Mouse (Mus musculus) c-Kit-negative CD71-positive TER-119-positive erythroid progenitor cells, embryonic 14.5 days (primary cell): ENCODE measurements around the gene Rnaset2b.
"Not testable (repeated sequence)": the region's sequence is repeated elsewhere in the genome, so short reads cannot be mapped to it uniquely, and the experiment has no call there.

Source experiments
- DNase-seq: peaks from one replicate; pipeline ENCODE4 v3.0.0-alpha.2; 2013; ENCODE audit warnings: low read depth, low spot score

The Rnaset2b gene

DNA sequence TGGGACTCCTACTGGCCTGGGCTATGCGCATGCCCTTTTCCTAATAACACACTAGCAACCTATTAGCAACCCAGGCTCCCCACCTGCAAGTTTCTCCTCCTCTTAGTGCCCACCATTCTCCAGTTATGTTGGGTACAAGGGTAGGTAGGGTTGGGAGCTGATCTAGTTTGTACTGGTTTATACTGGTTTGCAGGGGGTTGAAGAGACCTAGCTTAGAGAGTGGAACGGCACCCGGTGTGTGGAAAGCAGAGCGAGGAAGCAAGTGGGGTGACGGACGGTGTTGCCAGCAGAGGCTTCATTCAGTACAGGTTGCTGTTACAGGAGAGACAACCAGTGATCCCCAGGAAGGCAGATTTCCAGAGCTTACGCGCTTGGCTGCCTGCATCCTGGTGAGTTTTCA is at the start of gene Rnaset2b:
Rnaset2b (plus strand) TSS at position 301 of the 400 bp plus-strand sequence.
- DNase-seq: not testable (repeated sequence)

DNA sequence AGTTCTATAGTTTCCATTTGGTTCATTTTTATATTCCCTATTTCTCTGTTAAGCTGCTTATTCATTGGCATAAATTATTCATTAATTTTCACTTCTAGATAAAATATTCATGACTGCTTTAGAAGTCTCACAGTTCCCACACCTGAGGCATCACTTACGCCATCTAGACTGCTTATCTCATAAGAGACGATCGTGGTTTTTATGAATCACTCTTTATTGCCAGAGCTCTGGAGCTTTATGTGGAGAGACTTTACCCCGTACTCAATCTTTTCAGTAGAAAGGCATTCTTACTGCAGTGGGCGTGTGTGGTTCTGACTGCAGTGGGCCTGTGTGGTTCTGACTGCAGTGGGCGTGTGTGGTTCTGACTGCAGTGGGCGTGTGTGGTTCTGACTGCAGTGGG is 38.8 kb upstream of the Rnaset2b start:
- not testable (repeated sequence) for DNase-seq

DNA sequence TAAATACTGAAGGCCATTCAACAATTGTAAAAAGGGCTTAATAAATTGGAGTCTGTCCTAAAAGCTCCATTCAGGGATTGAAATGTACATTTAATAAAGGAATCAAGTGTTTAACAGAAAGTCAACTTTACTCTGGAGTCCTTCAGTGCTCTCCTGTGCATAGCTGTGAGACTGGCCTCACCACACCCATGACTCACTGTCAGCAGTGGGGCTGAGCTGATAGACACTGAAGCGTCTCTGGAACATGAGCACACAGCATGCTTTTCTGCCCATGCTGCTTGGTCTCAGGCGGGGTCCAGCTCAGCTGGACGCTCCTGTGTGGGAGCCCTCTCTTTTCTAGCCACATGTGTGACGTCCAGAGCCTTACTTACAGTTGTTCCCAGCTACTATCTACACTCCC is 27.9 kb upstream of the Rnaset2b start:
- not testable (repeated sequence) for DNase-seq

DNA sequence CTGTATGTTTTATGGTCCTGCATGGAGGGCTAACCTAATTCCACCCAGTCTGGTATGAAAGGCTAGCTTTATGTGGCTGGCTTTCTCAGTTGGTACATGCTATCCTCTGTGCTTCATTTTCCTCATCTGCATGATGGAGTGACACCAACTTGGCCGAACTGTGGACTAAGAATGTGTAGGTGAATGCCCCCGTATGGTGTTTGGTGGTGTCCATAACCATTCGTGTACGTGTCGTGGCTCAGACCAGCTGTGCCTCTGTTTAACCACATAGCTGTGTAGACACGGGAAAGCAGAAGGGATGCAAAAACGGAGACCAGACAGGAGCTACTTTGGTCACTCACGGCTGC is 22.8 kb upstream of the Rnaset2b start:
- DNase-seq: not testable (repeated sequence)

DNA sequence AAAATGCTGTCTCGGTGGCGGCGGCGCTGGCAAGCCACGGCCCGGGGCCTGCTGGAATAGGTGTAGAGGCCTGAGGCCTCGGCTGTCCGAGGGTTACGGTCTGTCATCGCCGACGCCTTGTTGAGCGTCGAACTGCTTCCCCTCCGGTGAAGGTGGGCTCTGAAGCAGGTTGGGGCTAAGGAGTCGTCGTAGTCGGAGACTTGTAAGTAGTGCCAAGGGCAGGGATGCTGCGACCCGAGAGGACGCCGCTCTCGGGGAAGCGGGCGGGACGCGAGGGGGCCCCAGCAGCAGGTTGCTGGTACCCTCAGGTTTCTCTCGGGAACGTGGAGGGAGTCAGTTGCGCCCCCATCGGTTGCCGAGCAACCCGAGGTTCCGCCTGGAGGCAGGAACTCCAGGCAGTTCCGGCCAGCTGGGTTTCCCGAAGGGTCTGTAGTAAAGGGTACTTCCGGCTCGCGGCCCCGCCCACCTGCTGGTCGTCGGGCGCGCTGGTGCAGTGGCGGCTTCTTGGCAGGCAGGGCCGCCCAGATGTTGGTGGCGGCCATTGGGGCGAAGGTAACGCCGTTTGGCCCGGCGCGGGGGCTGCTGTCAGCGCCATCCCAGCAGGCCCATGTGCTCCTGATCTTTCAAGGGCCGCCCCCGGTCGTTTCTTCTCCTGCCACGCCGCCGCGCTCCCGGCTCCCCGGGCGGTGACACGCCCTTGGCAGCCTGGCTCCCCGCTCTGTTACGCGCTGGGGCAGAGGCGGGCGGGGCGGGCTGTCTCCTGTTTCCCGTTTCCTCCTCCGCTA is 22.3 kb upstream of the Rnaset2b start, which contains the start of gene Rsph3b:
Rsph3b (minus strand) TSS at position 699 of the 785 bp plus-strand sequence.
- not testable (repeated sequence) for DNase-seq

DNA sequence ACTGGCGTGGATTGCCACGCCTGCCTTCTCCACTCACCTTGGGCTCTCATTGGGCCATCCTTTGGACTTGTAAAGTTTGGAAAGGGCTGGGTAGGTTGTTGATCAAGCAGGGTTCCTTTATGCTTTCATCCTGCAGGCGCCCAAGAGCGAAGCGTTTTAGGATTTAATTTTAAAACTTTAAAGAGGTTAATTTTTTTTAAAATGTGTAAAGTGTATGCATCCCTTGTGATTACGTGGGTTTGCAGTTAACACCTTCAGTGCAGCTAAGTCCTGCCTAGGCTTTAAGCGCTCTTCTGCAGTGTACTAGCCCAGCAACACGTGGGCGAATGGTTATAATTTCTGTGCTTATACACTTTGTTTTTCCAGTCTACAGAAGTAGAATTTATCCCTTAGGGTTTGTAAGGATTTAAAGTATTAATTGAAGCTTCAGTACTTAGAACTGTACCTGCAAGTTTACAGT is 21.6 kb upstream of the Rnaset2b start:
- not testable (repeated sequence) for DNase-seq

DNA sequence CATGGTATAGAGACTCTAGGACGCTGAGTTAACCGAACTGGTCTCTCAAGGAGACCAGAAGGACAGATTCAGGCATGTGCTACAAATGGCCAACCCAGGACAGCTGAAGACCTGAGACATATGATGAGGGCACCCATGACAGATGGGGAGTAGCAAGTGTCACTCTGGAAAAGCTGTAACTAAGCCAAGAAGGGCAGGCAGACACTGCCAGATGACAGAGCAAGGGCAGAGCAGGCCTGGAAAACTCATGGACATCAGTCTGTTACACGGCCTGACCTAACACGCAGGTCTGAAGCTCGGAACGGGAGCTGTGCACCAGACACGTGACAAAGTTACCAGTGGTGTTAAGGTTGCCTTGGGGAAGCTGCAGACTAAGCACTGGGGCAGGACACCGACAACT is 11.6 kb upstream of the Rnaset2b start:
- not testable (repeated sequence) for DNase-seq

DNA sequence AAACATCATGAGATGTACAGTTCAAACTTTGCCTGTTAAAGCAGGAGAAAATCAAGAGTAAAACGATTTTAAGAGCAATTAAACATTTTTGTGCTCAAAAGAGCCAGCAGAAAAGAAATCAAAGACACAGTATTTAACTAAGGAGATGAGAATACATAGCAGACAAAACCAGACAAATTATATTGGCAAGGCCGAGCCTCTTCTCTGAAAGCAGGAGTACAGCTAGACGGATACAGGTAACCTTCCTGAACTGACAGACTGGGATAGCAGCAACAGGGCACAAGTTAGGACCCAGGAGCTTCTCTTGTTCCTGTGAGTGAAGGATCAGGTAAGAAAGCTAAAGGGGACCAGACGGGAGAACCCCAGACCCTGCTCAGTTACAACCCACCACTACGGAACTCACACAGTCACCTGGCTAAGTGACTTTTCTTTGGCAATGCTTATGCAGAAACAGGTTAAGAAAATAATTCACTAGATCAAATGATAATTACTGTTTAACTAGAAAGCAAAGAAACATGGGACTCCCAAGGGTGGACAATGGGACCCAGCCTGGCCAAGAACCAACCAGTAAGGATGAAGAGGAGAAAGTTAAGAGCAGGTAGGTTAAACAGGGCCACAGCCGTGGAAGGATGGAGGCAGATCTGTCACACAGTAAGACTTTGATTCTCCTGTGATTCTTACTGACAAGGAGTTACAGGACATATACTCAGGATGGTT is 10.7 kb upstream of the Rnaset2b start:
- DNase-seq: not testable (repeated sequence)

DNA sequence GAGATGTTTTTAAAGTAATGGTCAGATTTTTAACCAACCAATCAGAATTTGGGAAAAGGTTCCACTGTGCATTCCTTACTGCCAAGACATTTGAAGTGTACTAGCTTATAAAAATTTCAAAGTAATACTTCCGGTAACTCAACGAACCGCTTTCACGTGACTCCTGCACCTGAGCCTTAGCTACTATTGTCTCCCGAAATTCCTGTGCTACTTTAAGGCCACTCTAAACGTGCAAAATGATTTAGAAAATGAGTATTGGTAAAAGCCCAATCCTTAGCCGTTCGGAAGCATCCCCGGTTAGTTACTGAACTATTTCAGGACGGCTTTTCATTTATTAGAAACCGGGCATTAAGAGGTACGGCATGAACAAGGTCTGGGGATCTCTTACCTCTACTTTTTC is 10.1 kb upstream of the Rnaset2b start:
- not testable (repeated sequence) for DNase-seq

DNA sequence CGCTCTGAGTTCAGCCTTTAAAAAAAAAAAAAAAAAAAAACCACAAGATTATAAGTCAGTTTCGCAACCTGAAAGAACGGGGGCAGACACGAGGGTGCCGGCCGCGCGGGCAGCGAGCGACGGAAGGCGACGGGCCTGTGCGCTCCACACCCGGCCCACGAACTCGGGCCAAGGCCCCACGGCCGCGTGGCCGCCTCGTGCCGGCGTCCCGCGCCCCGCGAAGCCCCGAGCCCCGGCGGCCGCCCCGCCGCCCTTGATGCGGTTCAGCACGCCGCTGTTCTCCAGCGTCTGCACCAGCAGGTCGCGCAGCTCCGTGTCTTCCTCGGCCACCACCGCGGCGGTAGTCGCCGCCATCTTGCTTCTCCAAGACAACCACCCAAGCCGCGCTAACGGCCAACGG is 9.7 kb upstream of the Rnaset2b start, which contains the start of gene Tagap1:
Tagap1 (minus strand) TSS at position 381 of the 400 bp plus-strand sequence.
- not testable (repeated sequence) for DNase-seq

DNA sequence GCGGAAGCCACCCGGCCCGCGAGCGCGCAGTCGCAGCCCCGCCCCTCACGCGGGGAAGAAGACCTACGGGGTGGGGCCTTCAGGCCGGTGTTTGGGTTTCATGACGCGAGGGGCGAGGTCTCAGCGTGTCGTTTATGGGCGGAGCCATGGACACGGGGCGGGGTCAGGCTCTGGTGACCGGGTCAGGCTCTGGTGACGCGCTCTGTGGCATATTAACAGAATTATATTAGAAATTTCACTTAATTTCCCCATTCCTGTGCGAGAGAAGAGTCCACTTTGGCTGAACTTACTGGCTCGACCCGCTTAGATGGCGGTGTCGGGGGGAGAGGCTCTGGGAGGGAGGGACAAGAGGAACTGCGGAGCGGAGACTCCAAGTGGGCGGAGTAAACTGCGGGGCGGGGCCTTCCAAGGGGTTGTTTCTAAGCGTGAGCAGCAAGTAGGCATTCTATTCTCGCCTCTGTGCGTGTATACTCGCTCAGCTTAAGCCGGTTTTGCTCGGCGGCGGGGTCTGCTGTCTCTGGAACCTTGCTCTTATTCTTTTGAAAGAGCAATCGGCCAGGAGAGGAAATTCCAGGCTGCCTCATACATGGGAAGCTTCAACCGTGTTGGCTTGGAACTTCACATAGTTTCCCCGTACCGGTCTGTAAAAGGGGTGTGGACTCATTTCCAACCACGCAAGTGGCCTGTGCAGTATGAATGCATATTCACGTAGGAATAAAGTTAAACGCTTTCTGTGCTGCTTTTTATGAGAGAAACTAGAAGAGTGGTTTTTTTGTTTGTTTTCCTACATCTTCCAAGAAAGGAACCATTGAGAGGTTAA is 9.0 kb upstream of the Rnaset2b start:
- DNase-seq: not testable (repeated sequence)

DNA sequence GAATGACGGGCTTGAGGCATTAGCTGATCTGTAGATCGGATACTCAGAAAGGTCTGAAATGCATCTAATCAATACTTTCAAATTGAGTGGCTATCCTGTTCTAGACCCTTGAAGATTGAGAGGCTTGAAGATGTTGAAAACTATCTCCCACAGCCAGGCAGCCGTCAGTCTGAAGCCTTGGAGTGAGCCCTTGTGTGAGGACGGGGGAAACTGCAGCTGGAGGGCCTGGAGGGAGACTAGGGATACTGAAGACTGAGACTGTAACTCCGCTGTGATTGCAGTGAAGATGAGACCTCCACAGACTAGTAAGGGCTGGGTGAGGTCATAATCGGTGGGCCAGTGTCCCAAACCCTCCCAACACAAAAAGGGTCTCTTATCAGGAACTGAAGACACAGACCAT is 8.1 kb upstream of the Rnaset2b start:
- DNase-seq: not testable (repeated sequence)

DNA sequence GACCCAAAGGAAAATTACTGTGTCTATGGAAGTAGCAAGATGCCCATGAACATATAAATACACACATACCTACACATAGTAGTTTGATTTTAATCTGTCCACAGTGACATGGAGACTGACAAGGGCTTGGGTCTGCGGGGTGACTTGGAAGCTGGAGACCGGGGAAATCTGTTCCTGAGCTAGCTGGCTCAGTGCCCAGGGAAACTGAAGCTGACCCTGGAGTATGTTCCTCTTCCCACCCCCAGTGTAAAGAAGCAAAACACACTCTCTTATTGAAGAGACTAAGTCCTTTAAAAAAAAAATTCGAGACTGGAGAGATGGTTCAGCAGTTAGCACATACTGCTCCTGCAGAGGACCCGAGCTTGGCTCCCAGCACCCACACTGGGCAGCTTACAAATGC is 7.5 kb upstream of the Rnaset2b start:
- DNase-seq: not testable (repeated sequence)

DNA sequence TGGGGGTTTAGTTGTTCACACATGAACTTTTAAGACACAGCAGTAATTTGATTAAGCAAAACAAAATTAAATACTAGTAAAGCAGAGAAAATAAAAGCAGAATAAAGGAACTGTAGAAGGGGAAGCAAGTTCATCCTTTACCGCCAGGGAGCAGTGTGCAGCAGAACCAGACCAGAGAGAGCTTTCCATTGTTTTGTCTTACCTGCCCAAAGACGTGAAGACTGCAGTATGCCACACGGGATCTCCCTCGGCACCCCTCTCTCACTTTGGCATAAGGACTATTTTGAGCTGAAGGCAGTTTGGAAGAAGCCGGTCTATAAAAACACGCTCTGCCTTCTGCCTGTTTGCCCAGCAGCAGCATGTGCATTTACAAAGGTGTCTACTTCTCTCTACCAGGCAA is 5.1 kb upstream of the Rnaset2b start:
- not testable (repeated sequence) for DNase-seq

DNA sequence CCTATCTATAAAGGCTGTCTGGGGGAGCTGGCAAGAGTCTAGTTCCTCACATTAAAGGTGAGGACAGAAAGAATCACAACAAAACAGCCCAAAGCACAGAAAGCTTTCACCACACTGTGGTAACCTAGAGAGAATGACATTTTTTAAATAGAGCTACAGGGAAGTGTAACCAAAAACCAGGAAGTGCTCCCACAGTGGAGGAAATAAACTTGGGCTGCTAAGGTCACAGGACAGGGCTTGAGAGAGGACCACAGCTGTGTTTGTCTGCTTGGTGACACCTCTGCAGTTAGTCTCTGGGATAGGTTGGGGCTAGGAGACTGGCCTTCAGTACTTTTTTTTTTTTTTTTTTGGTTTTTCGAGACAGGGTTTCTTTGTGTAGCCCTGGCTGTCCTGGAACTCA is 2.8 kb upstream of the Rnaset2b start:
- DNase-seq: not testable (repeated sequence)

DNA sequence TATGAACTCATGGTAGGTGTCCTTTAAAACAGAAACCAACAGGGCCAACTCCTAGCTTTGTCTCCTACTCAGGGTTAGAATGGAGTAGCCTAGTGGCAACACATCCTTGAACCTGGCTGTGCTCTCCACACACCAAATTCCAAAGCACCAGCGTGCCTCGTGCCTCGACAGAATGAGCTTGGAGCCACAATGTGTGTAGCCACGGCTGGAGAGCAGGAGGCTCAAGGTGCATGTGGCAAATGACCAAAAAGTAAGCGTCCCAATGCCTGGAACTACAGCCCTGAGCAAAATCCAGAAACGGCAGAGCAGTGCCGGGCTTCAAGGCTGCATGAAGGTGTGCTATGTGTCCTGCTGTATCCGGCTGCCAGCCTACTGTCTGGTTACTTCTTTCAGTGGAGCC is 804 bp downstream of the Rnaset2b start:
- not testable (repeated sequence) for DNase-seq

DNA sequence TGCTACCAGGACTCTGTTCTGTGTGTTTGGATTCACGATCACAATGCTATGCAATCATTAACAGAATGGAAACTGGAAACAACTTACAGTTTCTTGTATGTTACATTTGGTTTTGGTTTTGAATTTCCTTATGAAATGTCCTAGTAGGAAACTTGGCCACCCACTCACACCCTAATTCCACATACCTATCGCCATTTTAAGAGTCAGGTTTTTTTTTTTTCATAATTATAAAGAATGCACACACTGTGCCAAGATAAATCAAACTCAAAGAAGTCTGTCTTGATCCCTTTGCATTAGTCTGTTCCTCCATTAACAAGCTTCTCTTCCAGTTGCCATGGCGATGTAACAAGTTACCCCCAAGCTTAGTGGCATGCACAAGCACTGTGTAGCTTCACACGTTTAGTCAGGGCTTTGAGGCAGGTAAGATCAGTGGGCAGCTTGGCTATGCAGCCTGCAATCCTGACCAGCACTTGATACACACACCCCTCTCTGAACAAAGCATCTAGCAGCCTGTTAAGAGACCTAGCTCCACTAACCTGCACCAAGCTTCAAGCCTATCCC is 2.5 kb downstream of the Rnaset2b start:
- DNase-seq: not testable (repeated sequence)

DNA sequence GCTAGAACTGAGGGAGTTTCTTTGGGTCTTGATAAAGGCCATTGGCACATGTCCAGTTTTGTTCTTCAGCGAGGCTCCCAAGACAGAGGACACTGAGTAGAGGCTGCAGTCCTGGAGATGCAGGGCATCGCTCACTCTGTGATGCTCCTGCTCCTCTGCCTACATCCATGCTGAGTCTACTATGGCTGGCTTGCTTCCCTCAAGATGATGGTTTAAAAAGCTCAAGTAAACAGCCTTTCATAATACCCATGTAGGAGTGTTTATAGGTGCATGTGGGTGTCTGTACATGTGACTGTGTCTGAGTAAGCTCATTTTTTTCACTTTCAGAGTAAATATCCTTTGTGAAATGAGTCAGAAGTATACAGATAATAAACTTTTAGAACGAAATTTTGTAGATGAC is 4.6 kb downstream of the Rnaset2b start:
- not testable (repeated sequence) for DNase-seq

DNA sequence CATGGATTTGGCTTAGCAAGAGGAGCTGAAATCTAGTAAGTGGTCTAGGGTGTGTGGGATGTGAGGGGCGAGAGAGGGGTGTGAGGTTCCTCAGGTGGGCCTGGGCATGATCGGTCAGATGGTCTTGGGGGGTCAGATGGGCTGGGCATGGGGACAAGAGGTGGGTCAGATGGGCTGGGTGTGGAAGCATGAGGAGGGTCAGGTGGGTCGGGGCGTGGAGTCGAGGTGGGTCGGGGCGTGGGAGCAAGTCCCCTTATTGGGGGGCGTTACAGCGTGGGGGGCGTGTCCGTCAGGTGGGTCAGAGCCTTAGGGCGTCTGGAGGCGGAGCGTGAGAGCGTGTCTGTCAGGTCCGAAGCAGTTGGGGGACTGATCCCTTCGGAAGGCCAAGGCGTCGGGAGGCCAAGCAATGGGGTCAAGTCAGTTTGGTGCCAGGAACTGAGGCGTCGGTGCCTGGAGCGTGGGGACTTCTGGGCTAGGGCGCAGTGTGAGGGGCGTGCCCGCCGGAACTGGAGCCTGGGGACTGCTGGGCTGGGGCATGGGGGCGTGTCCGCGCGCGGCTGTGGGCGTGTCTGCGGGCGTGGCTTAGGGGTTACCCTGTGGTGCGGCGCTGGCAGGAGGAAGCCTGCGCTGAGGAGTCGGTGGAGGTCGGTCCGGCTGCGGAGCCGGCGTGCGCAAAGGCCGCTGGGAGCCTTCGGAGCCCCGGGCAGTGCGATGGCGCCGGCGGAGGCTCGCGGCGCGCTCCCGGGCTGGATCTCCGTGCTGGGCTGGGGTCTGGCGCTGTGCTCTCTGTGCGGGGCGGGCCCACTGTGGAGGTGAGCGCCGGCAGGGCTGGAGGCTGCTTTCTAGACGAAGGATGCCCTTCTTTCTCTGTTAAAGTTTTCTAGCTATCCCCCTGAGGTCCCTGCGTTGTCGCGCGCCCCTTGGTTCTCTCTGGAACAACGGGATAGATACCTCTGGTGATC is 8.1 kb downstream of the Rnaset2b start, which contains the start of gene Gm49721:
Gm49721 (plus strand) TSS at position 618 of the 962 bp plus-strand sequence.
- not testable (repeated sequence) for DNase-seq

DNA sequence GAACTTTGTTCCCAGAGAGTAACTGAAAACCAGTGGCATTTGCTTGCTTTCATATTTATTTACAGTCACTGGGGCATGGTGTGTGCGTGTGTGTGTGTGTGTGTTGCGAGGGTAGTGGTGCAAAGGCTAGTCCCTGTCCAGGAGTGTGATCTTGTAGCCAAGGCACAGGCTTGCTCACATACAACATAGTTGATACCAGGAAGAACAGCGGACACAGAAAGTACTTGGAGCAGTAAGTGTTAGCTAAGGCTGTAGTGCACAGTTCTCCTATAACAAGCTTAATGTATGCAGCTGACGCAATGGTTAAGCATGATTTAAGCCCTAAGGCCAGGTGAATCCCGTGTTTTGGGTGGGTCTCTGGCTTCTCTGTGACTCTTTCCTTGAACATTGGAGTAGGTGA is 8.9 kb downstream of the Rnaset2b start:
- DNase-seq: not testable (repeated sequence)
